Mouse (Mus musculus): ENCODE data around the gene Gm21876. TPM values are rescaled to one million over a fixed set of nuclear protein-coding genes. Genes with fewer than 3 reads are reported as not detected.

Gm21876 gene
- polyA plus RNA-seq (2021; fragmentation: Nextera tagmentation) = not detected in 2 replicates
- long read RNA-seq, experiment 1 = 0 reads
- long read RNA-seq, experiment 2 = 0 reads

DNA sequence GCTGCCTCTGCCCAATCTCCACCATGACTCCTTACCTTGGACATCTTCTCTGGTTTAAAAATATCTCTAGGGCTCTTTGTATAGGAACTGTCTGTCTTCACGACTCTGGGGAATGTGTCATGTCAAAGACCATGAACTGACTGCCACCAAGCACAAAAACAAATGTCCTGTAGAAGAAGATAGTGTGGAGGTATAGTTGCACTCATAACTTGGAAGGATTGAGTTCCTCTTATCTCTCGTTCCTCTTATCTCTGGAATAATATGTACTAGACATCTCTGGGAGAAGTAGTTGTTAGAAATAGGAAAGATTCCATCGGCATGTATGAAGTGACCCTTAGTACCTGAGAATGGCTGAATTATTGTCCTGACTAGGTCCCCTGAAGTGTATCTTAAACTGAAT, at the start of gene Gm21876:
Gene Gm21876 (minus strand): TSS at position 101 of the 400 bp plus-strand sequence.

Other genes starting within 250 kb of the Gm21876 start
- gene Cfp, start 244.1 kb downstream of the Gm21876 start, polyA plus RNA-seq (2021; fragmentation: Nextera tagmentation) = 0.43 and 0.48 TPM in 2 replicates
- gene Elk1, start 225.0 kb downstream of the Gm21876 start, polyA plus RNA-seq (2021; fragmentation: Nextera tagmentation) = 35.8 and 45.1 TPM in 2 replicates
- gene Uxt, start 213.6 kb downstream of the Gm21876 start, polyA plus RNA-seq (2021; fragmentation: Nextera tagmentation) = 16.8 and 20.0 TPM in 2 replicates
- gene Zfp182, start 113.3 kb downstream of the Gm21876 start, polyA plus RNA-seq (2021; fragmentation: Nextera tagmentation) = 2.5 and 3.3 TPM in 2 replicates
- not detected in 2 replicates for gene Spaca5, start 107.2 kb downstream of the Gm21876 start, polyA plus RNA-seq (2021; fragmentation: Nextera tagmentation)
- 0.87 and 1.3 TPM in 2 replicates for gene Zfp300, start 86.1 kb downstream of the Gm21876 start, polyA plus RNA-seq (2021; fragmentation: Nextera tagmentation)
- not detected in 2 replicates for gene Ssxa1, start 59.8 kb downstream of the Gm21876 start, polyA plus RNA-seq (2021; fragmentation: Nextera tagmentation)

All from layer of hippocampus, adult 6 months (tissue).